Comparison of ENCODE assay signal across 10 mouse cellular contexts in genomic region chr5:34931516-34932457, GRCm38 (mm10). TPM values are rescaled to one million over a fixed set of nuclear protein-coding genes. Genes with fewer than 3 reads are reported as not detected.
DNase-seq lines count a peak whose midpoint lies in the region; ATAC-seq and TF ChIP-seq lines count a peak whose summit lies in the region.
"Had no signal": no experiment of that assay in that cellular context is flagged by ENCODE, and none has a peak within 500 bp of the region (broad histone marks: within the 10 kb centered on the region; RNA-seq: fewer than 3 reads in every experiment).

No protein-coding gene starts in this region.

- no peak overlapping the region for H3K4me2 ChIP-seq in forebrain, embryonic 13.5 days
- H3K4me2 ChIP-seq in limb, embryonic 11.5 days (ENCODE audit: low read depth, severe bottlenecking) = no peak overlapping the region
- H3K4me2 ChIP-seq in midbrain, embryonic 15.5 days = no peak overlapping the region

- no peak for DNase-seq in kidney, adult 2 months
- no peak for DNase-seq in kidney, postnatal 14 days
- peak; percentile 45 for DNase-seq in limb, embryonic 11.5 days (ENCODE audit: low spot score)
- no peak for DNase-seq in cerebellum, postnatal 36 days
- DNase-seq in thymus, postnatal 0 days (ENCODE audit: low spot score) = no peak
- DNase-seq: thymus, postnatal 14 days had no signal

- H3K27me3 ChIP-seq in kidney, adult 2 months (replicated peaks; ENCODE audit: control insufficient read depth, insufficient read depth, low read length) = no peaks in the 10 kb centered on the region
- no peaks in the 10 kb centered on the region for H3K27me3 ChIP-seq in forebrain, embryonic 13.5 days
- H3K27me3 ChIP-seq in limb, embryonic 11.5 days (ENCODE audit: control insufficient read depth, insufficient read depth, low read length) = no peaks in the 10 kb centered on the region
- no peaks in the 10 kb centered on the region for H3K27me3 ChIP-seq in midbrain, embryonic 15.5 days (replicated peaks)

- no peak for TF ChIP-seq CTCF in kidney, adult 2 months (conservative IDR thresholded peaks at IDR 0.05; ENCODE audit: insufficient read depth, insufficient read length, low read depth, low read length)

- no peaks in the 10 kb centered on the region for H3K9me3 ChIP-seq in forebrain, embryonic 13.5 days (replicated peaks)
- no peaks in the 10 kb centered on the region for H3K9me3 ChIP-seq in limb, embryonic 11.5 days (ENCODE audit: control insufficient read depth, low read length)
- H3K9me3 ChIP-seq in midbrain, embryonic 15.5 days = no peaks in the 10 kb centered on the region

- H3K9ac ChIP-seq in forebrain, embryonic 13.5 days = no peak overlapping the region
- H3K9ac ChIP-seq in limb, embryonic 11.5 days (ENCODE audit: low read length) = no peak overlapping the region
- H3K9ac ChIP-seq in midbrain, embryonic 15.5 days = no peak overlapping the region

- ATAC-seq in forebrain, embryonic 13.5 days = no peak
- 0 out of 2 replicates have a peak, but pooled peaks have one; percentile 65 for ATAC-seq in limb, embryonic 11.5 days (ENCODE audit: insufficient number of reproducible peaks, low FRiP score, low TSS enrichment, low read depth)
- ATAC-seq in midbrain, embryonic 15.5 days (replicated peaks) = no peak
- ATAC-seq in megakaryocyte-erythroid progenitor cell, adult 5-6 weeks (replicated peaks; ENCODE audit: low FRiP score, low TSS enrichment, poor library complexity, severe bottlenecking) = no peak

- H3K4me1 ChIP-seq in kidney, adult 2 months (ENCODE audit: control insufficient read depth, insufficient read depth, low read length) = 0 out of 2 replicates have a peak, but pooled peaks cover 5% of the 10 kb centered on the region
- H3K4me1 ChIP-seq in forebrain, embryonic 13.5 days = peaks cover 15% of the 10 kb centered on the region
- H3K4me1 ChIP-seq in limb, embryonic 11.5 days (ENCODE audit: control insufficient read depth, insufficient read depth, low read length) = peaks cover 14% of the 10 kb centered on the region
- H3K4me1 ChIP-seq in midbrain, embryonic 15.5 days = peaks cover 5% of the 10 kb centered on the region; the same call in 1 of the 2 replicates

- H3K4me3 ChIP-seq in kidney, adult 2 months (ENCODE audit: insufficient read depth, low read depth, low read length) = no peak overlapping the region
- H3K4me3 ChIP-seq in forebrain, embryonic 13.5 days = no peak overlapping the region
- H3K4me3 ChIP-seq in limb, embryonic 11.5 days (ENCODE audit: low read depth, low read length) = no peak overlapping the region
- no peak overlapping the region for H3K4me3 ChIP-seq in midbrain, embryonic 15.5 days

- 34% methylated on average over 11 of the region's 11 CpGs for WGBS in kidney, adult 2 months
- WGBS in forebrain, embryonic 13.5 days = 49% methylated on average over 11 of the region's 11 CpGs
- WGBS in limb, embryonic 11.5 days = 44% methylated on average over 11 of the region's 11 CpGs
- WGBS in midbrain, embryonic 15.5 days = 57% methylated on average over 11 of the region's 11 CpGs

- H3K27ac ChIP-seq in kidney, adult 2 months (ENCODE audit: insufficient read depth, low read depth, low read length) = peak overlapping the region; percentile 62
- peak overlapping the region; percentile 27; the same call in 1 of the 2 replicates for H3K27ac ChIP-seq in forebrain, embryonic 13.5 days
- peak overlapping the region; percentile 75 for H3K27ac ChIP-seq in limb, embryonic 11.5 days (replicated peaks; ENCODE audit: low read depth, low read length)
- 0 out of 2 replicates have a peak overlapping the region, but pooled peaks have one; percentile 4 for H3K27ac ChIP-seq in midbrain, embryonic 15.5 days
- H3K27ac ChIP-seq: macrophage had no signal

- TF ChIP-seq POLR2A in kidney, adult 2 months (IDR thresholded peaks at IDR 0.05; ENCODE audit: low read depth, low read length) = no peak

- H3K36me3 ChIP-seq in kidney, adult 2 months (ENCODE audit: control insufficient read depth, insufficient read depth, low read length) = no peaks in the 10 kb centered on the region
- no peaks in the 10 kb centered on the region for H3K36me3 ChIP-seq in forebrain, embryonic 13.5 days (ENCODE audit: poor library complexity, severe bottlenecking)
- H3K36me3 ChIP-seq in limb, embryonic 11.5 days (ENCODE audit: control insufficient read depth, insufficient read depth, low read length) = no peaks in the 10 kb centered on the region
- no peaks in the 10 kb centered on the region for H3K36me3 ChIP-seq in midbrain, embryonic 15.5 days (replicated peaks)

RNA-seq across cellular contexts. Expression of gene Rgs12, which starts 17.5 kb away (rescaled TPM):
- polyA plus RNA-seq in kidney, adult 2 months (2012; rRNA removed) = 14.1 and 20.7 TPM in 2 replicates
- polyA plus RNA-seq in forebrain, embryonic 13.5 days (2015; fragmentation: Nextera tagmentation; extraction: Ambion mirVana) = 64.7 and 71.2 TPM in 2 replicates
- 38.4 and 38.7 TPM in 2 replicates for polyA plus RNA-seq in limb, embryonic 11.5 days (2014; fragmentation: Nextera tagmentation; extraction: Ambion mirVana)
- polyA plus RNA-seq in midbrain, embryonic 15.5 days (2015; fragmentation: Nextera tagmentation; extraction: Ambion mirVana) = 52.7 and 60.1 TPM in 2 replicates
- 40.7 and 47.4 TPM in 2 replicates for total RNA-seq in megakaryocyte-erythroid progenitor cell, adult 5-6 weeks (2014; fragmentation: Nextera tagmentation)
- total RNA-seq in megakaryocyte-erythroid progenitor cell, adult 5-6 weeks (2017) = 30.6 and 38.2 TPM in 2 replicates
- 19.2 and 25.0 TPM in 2 replicates for polyA plus RNA-seq in thymus, postnatal 0 days (2015; fragmentation: Nextera tagmentation; extraction: Ambion mirVana)

RNA-seq across cellular contexts. Expression of gene Msantd1, which starts 24.0 kb away (rescaled TPM):
- 1.1 and 1.8 TPM in 2 replicates for polyA plus RNA-seq in kidney, adult 2 months (2012; rRNA removed)
- polyA plus RNA-seq in forebrain, embryonic 13.5 days (2015; fragmentation: Nextera tagmentation; extraction: Ambion mirVana) = 2.2 and 3.9 TPM in 2 replicates
- 0.61 and 0.99 TPM in 2 replicates for polyA plus RNA-seq in limb, embryonic 11.5 days (2014; fragmentation: Nextera tagmentation; extraction: Ambion mirVana)
- 6.5 and 6.8 TPM in 2 replicates for polyA plus RNA-seq in midbrain, embryonic 15.5 days (2015; fragmentation: Nextera tagmentation; extraction: Ambion mirVana)
- 2.9 and 4.5 TPM in 2 replicates for total RNA-seq in megakaryocyte-erythroid progenitor cell, adult 5-6 weeks (2014; fragmentation: Nextera tagmentation)
- total RNA-seq in megakaryocyte-erythroid progenitor cell, adult 5-6 weeks (2017) = 0.38 TPM in 1 of 2 replicates, not detected in the other
- 0.59 and 0.73 TPM in 2 replicates for polyA plus RNA-seq in thymus, postnatal 0 days (2015; fragmentation: Nextera tagmentation; extraction: Ambion mirVana)

Comparison
In these comparisons a context has a peak if more than half of its experiments do, and no peak if none do; other contexts are left out.
1. H3K27ac ChIP-seq: peak in every context shown above with its lines; median percentile 75 in limb, embryonic 11.5 days; 62 in kidney, adult 2 months; 27 in forebrain, embryonic 13.5 days; 4 in midbrain, embryonic 15.5 days.